Mouse (Mus musculus) bone marrow macrophage, adult 2 months (primary cell): ENCODE measurements around the gene Plxdc1.

ENCODE experiments used
- CTCF ChIP-seq: IDR thresholded peaks from 2 replicates; pipeline ENCODE4 v1.5.1; 2012; ENCODE audit warnings: low read depth, mild to moderate bottlenecking, low read length, moderate library complexity
- POLR2A ChIP-seq: IDR thresholded peaks from 2 replicates; pipeline ENCODE4 v1.6.1; 2012; ENCODE audit warnings: mild to moderate bottlenecking, low read depth, low read length, borderline replicate concordance

DNA sequence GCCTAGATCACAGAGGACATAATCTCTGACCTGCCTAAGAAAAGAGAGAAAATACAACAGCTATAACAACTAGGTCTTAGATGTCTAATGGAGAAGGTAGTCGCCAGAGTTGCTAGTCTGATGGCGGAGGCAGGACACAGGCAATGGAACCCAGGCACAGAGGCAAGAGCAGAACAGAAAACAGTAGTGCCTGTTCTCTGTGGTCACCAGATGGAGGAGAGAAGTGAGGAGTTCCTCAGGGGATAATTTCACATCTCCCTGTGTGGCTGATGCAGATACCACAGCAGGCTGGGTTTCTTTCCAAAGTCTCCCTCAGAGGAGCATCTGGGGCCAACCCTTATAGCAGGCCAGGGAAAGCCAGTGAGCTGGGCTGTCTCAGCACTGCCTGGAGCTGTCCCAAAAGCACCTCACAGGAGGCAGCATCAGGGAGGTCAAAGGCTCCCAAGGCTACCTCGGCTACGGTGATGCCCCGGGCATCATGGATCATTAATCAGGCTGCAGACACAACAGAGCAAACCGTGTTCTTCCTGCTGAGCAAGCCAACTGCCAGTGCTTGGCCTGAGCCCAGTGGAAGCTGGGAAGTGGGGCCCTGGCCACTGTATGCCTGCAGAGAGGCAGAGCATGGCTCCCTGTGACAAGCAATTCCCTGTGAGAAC, 29.2 kb downstream of the Plxdc1 start:
- TF ChIP-seq CTCF: no peak
- TF ChIP-seq POLR2A: no peak
